Mouse (Mus musculus) lung, postnatal 0 days (tissue): ENCODE measurements around the gene Kbtbd13. TPM values are rescaled to one million over a fixed set of nuclear protein-coding genes. Genes with fewer than 3 reads are reported as not detected.

Experiments
- ATAC-seq: fragments of 200-750 bp; cut with Nextera tagmentation; 2 replicates; pipeline ENCODE4 v1.8.0; 2017; ENCODE audit warnings: moderate library complexity
- DNase-seq: peaks from one replicate; pipeline ENCODE4 v3.0.0-alpha.2; 2016; ENCODE audit warnings: low spot score
- H3K27ac ChIP-seq: fragments of 300-500 bp; sonication (generic); 2 replicates; pipeline ENCODE4 v1.5.1; 2014; ENCODE audit warnings: antibody characterized with exemption, mild to moderate bottlenecking, low read length, mixed read lengths
- H3K27me3 ChIP-seq: fragments of 300-500 bp; sonication (generic); replicated peaks from 2 replicates; pipeline ENCODE4 v1.6.1; 2014; ENCODE audit warnings: low read length, mixed read lengths; ENCODE audit not compliant: insufficient read depth
- H3K36me3 ChIP-seq: fragments of 300-500 bp; sonication (generic); 2 replicates; pipeline ENCODE4 v1.6.1; 2014; ENCODE audit warnings: low read length, mixed read lengths; ENCODE audit not compliant: insufficient read depth
- H3K4me1 ChIP-seq: fragments of 300-500 bp; sonication (generic); 2 replicates; pipeline ENCODE4 v1.6.1; 2014; ENCODE audit warnings: antibody characterized with exemption, low read depth, low read length, mixed read lengths; ENCODE audit not compliant: insufficient read depth
- H3K4me2 ChIP-seq: fragments of 300-500 bp; sonication (generic); replicated peaks from 2 replicates; pipeline ENCODE4 v1.6.1; 2014; ENCODE audit warnings: low read depth, mild to moderate bottlenecking, low read length, moderate library complexity, mixed read lengths
- H3K4me3 ChIP-seq: fragments of 300-500 bp; sonication (generic); 2 replicates; pipeline ENCODE4 v1.5.1; 2014; ENCODE audit warnings: low read depth, low read length
- H3K9ac ChIP-seq: fragments of 300-500 bp; sonication (generic); replicated peaks from 2 replicates; pipeline ENCODE4 v1.6.1; 2014; ENCODE audit warnings: low read depth, mild to moderate bottlenecking
- H3K9me3 ChIP-seq: fragments of 300-500 bp; sonication (generic); 2 replicates; pipeline ENCODE4 v1.6.1; 2016; ENCODE audit warnings: low read length, mixed read lengths
- CTCF ChIP-seq: IDR thresholded peaks from 2 replicates; pipeline ENCODE4 v1.5.1; 2016; ENCODE audit warnings: antibody characterized with exemption, mild to moderate bottlenecking
- EP300 ChIP-seq: IDR thresholded peaks from 2 replicates; pipeline ENCODE4 v1.6.1; 2016; ENCODE audit warnings: antibody characterized with exemption, mild to moderate bottlenecking, control low read depth
- WGBS: fragments of 180-500 bp; shearing (Covaris S2); extraction: QIAGEN DNeasy Blood & Tissue Kit; methylation state at CpG from one replicate; pipeline ENCODE4 v1.1.7; 2014; 5-methylcytosine and 5-hydroxymethylcytosine counted together
- polyA plus RNA-seq: library from polyadenylated mRNA; unstranded; fragments of >200 nt; fragmentation: Nextera tagmentation; extraction: Ambion mirVana; gene quantifications from 2 replicates; pipeline ENCODE4 v1.2.1, GENCODE M21; 2015

Kbtbd13 gene
- polyA plus RNA-seq, 1 experiment from 2014 or later, result 2.9 TPM

DNA sequence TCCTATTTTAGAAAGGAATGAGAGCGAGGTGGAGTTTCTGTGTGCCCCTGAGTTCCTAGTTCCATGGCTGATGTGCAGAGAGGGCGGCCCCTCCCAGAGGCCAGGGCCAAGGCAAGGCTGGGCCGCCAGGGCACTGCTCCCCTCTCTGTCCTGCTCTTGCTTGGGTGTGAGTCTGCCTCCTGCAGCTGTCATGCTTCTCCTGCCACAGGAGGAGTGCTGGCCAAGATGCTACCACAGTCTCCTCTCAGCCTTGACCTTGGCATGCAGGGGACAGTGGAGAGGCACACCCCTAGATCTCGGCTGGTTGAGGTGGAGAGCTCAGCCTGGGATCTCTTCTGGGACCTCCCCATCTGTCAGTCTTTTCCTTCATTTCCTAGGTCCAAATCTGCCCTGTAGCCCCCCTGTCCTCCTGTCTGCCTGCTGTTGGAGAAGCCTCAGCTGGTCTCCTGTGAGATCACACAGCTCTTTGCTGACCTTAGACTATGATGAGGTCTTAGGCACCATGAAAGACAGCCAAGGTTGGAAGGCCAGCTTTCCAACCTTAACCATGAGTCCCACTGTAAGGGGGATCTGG, 10.3 kb downstream of the Kbtbd13 start:
- Histone ChIP-seq H3K4me3 (no peak overlapping the region), H3K36me3 (no peaks in the 10 kb centered on the region), H3K9ac (no peak overlapping the region), H3K27me3 (no peaks in the 10 kb centered on the region), H3K4me2 (no peak overlapping the region), H3K27ac (peak overlapping the region; percentile 87), H3K9me3 (no peaks in the 10 kb centered on the region), H3K4me1 (peaks cover 3% of the 10 kb centered on the region; the same call in 1 of the 2 replicates)
- DNase-seq (peak; percentile 81), ATAC-seq (peak; percentile 75)
- TF ChIP-seq EP300 (no peak), CTCF (peak; percentile 31)
- 50% methylated on average over 4 of the region's 4 CpGs for WGBS

DNA sequence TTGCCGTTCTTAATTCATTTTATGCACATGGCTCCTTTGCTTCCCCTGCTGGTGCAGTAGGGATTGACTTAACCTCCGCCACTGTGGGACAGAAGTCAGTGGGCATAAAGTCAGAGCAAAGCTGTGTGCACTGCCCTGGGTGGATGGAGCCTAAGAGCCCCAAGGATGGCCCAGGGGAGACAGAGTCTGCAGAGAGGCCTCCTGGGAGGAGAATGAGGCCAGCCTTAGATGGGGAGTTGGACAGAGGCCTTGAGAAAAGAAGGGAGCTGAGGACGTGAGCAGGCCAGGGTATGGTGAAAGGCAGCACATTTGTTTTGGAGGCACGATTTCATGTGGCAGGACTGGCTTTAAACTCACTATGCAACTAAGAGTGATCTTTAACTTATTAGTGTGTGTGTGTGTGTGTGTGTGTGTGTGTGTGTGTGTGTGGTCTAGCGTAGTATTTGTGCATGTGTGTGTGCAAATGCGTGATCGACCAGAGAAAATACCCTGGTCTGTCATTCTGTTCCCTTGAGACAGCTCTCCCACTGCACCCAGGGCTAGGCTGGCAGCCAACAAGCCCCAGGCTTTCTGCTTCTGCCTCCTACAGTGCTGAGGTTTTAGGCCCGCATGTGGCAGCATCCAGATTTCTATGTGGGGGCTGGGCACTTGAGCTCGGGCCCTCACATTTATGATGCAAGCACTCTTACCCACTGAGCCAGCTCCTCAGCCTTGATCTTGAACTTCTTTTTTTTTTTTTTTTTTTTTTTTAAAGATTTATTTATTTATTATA, 16.1 kb downstream of the Kbtbd13 start:
- ATAC-seq (peak; percentile 59), DNase-seq (peak; percentile 50)
- no peak overlapping the region for H3K4me3 ChIP-seq
- no peak overlapping the region for H3K4me2 ChIP-seq
- H3K4me1 ChIP-seq, result no peaks in the 10 kb centered on the region
- peak overlapping the region; percentile 51 for H3K27ac ChIP-seq
- 61% methylated on average over 9 of the region's 9 CpGs for WGBS
- no peaks in the 10 kb centered on the region for H3K36me3 ChIP-seq
- H3K9ac ChIP-seq, result no peak overlapping the region
- no peak for TF ChIP-seq EP300
- peak; percentile 29 for TF ChIP-seq CTCF
- H3K27me3 ChIP-seq, result no peaks in the 10 kb centered on the region
- H3K9me3 ChIP-seq, result no peaks in the 10 kb centered on the region

DNA sequence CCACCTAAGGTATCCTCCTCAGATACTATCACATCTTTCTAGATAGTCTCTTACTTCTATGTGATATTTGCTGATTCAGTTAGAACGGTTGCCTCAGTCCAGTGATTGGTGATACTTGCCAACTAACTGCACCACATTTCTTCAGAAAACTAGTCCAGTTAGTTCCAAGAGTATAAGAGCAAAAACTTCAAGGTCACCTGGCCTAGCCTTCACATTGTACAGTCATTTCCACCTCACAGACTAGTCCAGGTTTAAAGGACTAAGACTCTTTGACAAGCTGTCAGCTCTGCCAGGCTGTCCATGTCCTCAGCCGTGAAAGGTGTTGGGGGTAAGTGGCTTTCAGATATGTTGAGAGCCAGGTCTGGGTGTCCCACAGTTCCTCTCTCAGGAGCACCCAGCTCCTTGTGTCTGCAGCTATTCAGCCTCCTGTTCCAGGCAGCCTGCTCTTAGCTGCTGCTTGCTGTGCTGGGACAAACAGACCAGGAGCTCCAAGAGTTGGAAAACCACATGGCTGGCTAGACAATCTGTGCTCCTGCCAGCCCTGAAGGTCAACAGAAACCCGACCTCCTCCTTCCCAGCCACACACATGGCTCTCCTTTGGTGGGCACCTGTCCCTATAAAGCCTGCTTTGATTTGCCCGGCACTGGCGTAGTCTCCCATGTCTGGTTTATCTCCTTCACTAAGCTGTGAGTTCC, 16.8 kb downstream of the Kbtbd13 start:
- H3K27ac ChIP-seq, result peak overlapping the region; percentile 51
- H3K4me2 ChIP-seq, result no peak overlapping the region
- DNase-seq (no peak), ATAC-seq (no peak)
- no peak overlapping the region for H3K9ac ChIP-seq
- no peaks in the 10 kb centered on the region for H3K36me3 ChIP-seq
- no peaks in the 10 kb centered on the region for H3K27me3 ChIP-seq
- TF ChIP-seq CTCF (no peak), EP300 (no peak)
- H3K9me3 ChIP-seq, result no peaks in the 10 kb centered on the region
- 76% methylated on average over 5 of the region's 5 CpGs for WGBS
- no peak overlapping the region for H3K4me3 ChIP-seq
- H3K4me1 ChIP-seq, result no peaks in the 10 kb centered on the region

DNA sequence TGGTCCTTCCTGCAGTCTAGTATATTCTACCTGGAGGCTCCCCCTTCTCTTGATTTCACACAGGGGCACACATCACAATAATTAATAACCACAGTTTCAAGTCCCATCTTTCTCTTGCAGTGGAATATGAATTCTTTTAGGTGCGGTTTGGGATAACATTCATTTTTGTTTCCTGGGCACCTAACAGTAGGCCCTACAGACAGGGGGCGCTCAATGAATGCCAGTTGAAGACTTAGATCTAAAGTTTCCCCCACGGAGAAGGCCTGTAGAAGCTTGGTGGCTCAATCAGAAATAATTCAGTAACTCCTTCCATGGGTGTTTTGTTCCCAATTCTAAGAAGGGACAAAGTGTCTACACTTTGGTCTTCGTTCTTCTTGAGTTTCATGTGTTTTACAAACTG, 19.0 kb downstream of the Kbtbd13 start:
- no peaks in the 10 kb centered on the region for H3K36me3 ChIP-seq
- H3K4me1 ChIP-seq, result no peaks in the 10 kb centered on the region
- TF ChIP-seq CTCF (peak; percentile 78), EP300 (no peak)
- DNase-seq (peak; percentile 80), ATAC-seq (no peak)
- WGBS, result 59% methylated on average over 4 of the region's 4 CpGs
- no peak overlapping the region for H3K9ac ChIP-seq
- no peak overlapping the region for H3K4me3 ChIP-seq
- H3K27ac ChIP-seq, result no peak overlapping the region
- no peak overlapping the region for H3K4me2 ChIP-seq
- no peaks in the 10 kb centered on the region for H3K9me3 ChIP-seq
- no peaks in the 10 kb centered on the region for H3K27me3 ChIP-seq

DNA sequence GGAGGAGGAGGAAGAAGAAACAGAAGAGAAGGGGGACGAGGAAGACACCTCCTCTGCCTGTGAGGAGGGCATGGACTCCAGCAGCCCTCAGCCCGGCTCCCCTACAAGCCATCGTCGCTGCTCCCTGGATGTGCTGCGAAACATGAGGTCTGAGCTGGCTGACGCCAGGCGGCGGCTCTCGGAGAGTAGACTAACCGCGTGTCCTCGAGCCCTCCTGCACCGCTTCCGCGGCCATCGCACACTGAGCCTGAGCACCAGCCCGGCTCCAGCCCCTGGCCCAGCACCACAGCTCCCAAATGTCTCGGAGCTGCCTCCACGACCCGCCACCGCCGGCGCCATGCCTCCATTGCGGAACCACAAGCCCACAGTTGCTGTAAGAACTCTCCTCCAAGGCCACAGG, 19.7 kb downstream of the Kbtbd13 start:
- Histone ChIP-seq H3K9me3 (no peaks in the 10 kb centered on the region), H3K4me2 (no peak overlapping the region), H3K9ac (no peak overlapping the region), H3K4me3 (no peak overlapping the region), H3K4me1 (no peaks in the 10 kb centered on the region), H3K36me3 (no peaks in the 10 kb centered on the region), H3K27ac (no peak overlapping the region), H3K27me3 (no peaks in the 10 kb centered on the region)
- DNase-seq, result no peak
- WGBS, result 76% methylated on average over 23 of the region's 24 CpGs
- TF ChIP-seq EP300, result no peak
- no peak for TF ChIP-seq CTCF
- ATAC-seq, result no peak

DNA sequence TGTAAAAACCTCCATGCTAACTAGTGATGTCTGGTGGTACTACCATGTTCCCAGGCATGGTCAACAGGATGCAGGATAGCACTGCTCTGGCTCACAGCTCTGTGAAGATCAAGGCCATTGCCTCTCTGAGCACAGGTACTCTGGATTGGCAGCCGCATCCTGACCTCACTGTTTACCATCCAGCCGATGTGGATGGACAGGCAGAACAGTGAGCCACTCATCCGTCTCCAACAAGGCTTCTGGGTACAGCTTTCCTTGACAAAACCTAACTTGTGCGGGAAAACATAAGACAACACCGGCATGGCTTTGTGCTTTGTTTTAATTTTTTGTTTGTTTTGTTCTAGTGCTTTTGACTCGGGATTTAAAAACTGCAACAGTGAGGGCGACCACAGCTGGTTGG, 25.7 kb downstream of the Kbtbd13 start:
- no peak overlapping the region for H3K27ac ChIP-seq
- no peaks in the 10 kb centered on the region for H3K9me3 ChIP-seq
- 77% methylated on average over 7 of the region's 7 CpGs for WGBS
- H3K4me1 ChIP-seq, result no peaks in the 10 kb centered on the region
- H3K36me3 ChIP-seq, result peaks cover 9% of the 10 kb centered on the region; the same call in 1 of the 2 replicates
- TF ChIP-seq CTCF (no peak), EP300 (no peak)
- no peaks in the 10 kb centered on the region for H3K27me3 ChIP-seq
- no peak overlapping the region for H3K4me3 ChIP-seq
- no peak overlapping the region for H3K9ac ChIP-seq
- no peak overlapping the region for H3K4me2 ChIP-seq
- ATAC-seq, result no peak
- no peak for DNase-seq
